Comparison of ENCODE assay signal across 8 mouse cellular contexts in genomic region chr9:105527219-105527618, GRCm38 (mm10). TPM values are rescaled to one million over a fixed set of nuclear protein-coding genes. Genes with fewer than 3 reads are reported as not detected.
DNase-seq lines count a peak whose midpoint lies in the region; ATAC-seq and TF ChIP-seq lines count a peak whose summit lies in the region.

Atp2c1 (minus strand) TSS chr9:105527319.

- TF ChIP-seq CTCF in left cerebral cortex, adult 2 months (IDR thresholded peaks at IDR 0.05): no peak
- no peak for TF ChIP-seq CTCF in cortical plate, adult 2 months (IDR thresholded peaks at IDR 0.05; ENCODE audit: extremely low read depth, insufficient read depth, low read length)

- no peak within 1 kb of the TSS for H3K4me2 ChIP-seq in midbrain, embryonic 14.5 days (ENCODE audit: low read length)

- 88% methylated on average over 12 of the region's 12 CpGs for WGBS in midbrain, embryonic 14.5 days

- DNase-seq in left cerebral cortex, adult 2 months (ENCODE audit: extremely low spot score in 1 of 2, low spot score in 2 of 2): no peak
- DNase-seq in left cerebral cortex, adult 9 months (ENCODE audit: low spot score in 2 of 2): no peak
- DNase-seq in heart, adult 8-10 months (ENCODE audit: low spot score): no peak
- DNase-seq in layer of hippocampus, postnatal 14 days (ENCODE audit: low spot score in 2 of 2): no peak
- DNase-seq in midbrain, embryonic 14.5 days: no peak
- DNase-seq in thymus, postnatal 10 days (ENCODE audit: low spot score in 2 of 2): no peak
- no peak for DNase-seq in urinary bladder, postnatal 10 days (ENCODE audit: low spot score)

- H3K9ac ChIP-seq in midbrain, embryonic 14.5 days (replicated peaks; ENCODE audit: low read length): no peak within 1 kb of the TSS

- H3K9me3 ChIP-seq in midbrain, embryonic 14.5 days (ENCODE audit: control insufficient read depth, low read length): no peaks in the 10 kb centered on the region

- H3K27me3 ChIP-seq in midbrain, embryonic 14.5 days (ENCODE audit: control insufficient read depth, insufficient read depth, low read length): no peaks in the 10 kb centered on the region

- no peak within 1 kb of the TSS for H3K27ac ChIP-seq in left cerebral cortex, adult 2 months
- H3K27ac ChIP-seq in cortical plate, adult 2 months (ENCODE audit: insufficient read depth, low read length): no peak within 1 kb of the TSS
- H3K27ac ChIP-seq in midbrain, embryonic 14.5 days (replicated peaks; ENCODE audit: low read depth, low read length): peak within 1 kb of the TSS; percentile 26; the same call in 1 of the 2 replicates

- no peaks in the 10 kb centered on the region for H3K36me3 ChIP-seq in midbrain, embryonic 14.5 days (ENCODE audit: control insufficient read depth, insufficient read depth, low read length)

- no peak for TF ChIP-seq POLR2A in cortical plate, adult 2 months (IDR thresholded peaks at IDR 0.05; ENCODE audit: extremely low read depth, insufficient read depth, low read length)

- intact Hi-C loops in left cerebral cortex, adult 2 months (cut with DNase I): no loop called here

- no peaks in the 10 kb centered on the region for H3K4me1 ChIP-seq in cortical plate, adult 2 months (ENCODE audit: control insufficient read depth, insufficient read depth, low read length)
- peaks cover 22% of the 10 kb centered on the region; the same call in 1 of the 2 replicates for H3K4me1 ChIP-seq in midbrain, embryonic 14.5 days (ENCODE audit: control insufficient read depth, insufficient read depth, low read length)

- no peak within 1 kb of the TSS for H3K4me3 ChIP-seq in left cerebral cortex, adult 2 months
- no peak within 1 kb of the TSS for H3K4me3 ChIP-seq in cortical plate, adult 2 months (ENCODE audit: insufficient read depth, low read length)
- H3K4me3 ChIP-seq in midbrain, embryonic 14.5 days (replicated peaks; ENCODE audit: low read depth, low read length): no peak within 1 kb of the TSS

- no peak for ATAC-seq in midbrain, embryonic 14.5 days (ENCODE audit: low FRiP score, low TSS enrichment)

RNA-seq across cellular contexts. Expression of gene Atp2c1, which starts in this region (rescaled TPM):
- 100 to 1,000 TPM; 202 to 209 TPM for total RNA-seq in left cerebral cortex, adult 2 months (2021)
- 131 and 153 TPM in 2 replicates for polyA plus RNA-seq in cortical plate, adult 2 months (2012; rRNA removed)
- total RNA-seq in heart, adult 8-10 months (2022): 10 to 100 TPM; 51.2 to 63.2 (median 57.2) TPM
- 100 to 1,000 TPM; 230 to 260 TPM for total RNA-seq in layer of hippocampus, postnatal 14 days (2021)
- polyA plus RNA-seq in midbrain, embryonic 14.5 days (2014; fragmentation: Nextera tagmentation; extraction: Ambion mirVana): 86.0 and 110 TPM in 2 replicates
